Mouse (Mus musculus) lung, postnatal 14 days (tissue): ENCODE measurements around the gene Gm21812.
"Not testable (repeated sequence)": the region's sequence is repeated elsewhere in the genome, so short reads cannot be mapped to it uniquely, and the experiment has no call there.

Source experiments
- DNase-seq: peaks from one replicate; pipeline ENCODE4 v3.0.0; 2021

The Gm21812 gene

GRCm38 (mm10) chrY:9347084-9347483 lies at the start of gene Gm21812:
Gene Gm21812, minus strand, starts transcription at chrY:9347184.
- DNase-seq, result not testable (repeated sequence)
